Mouse (Mus musculus) urinary bladder, postnatal 36 days (tissue): ENCODE results near the gene Lrrtm1.

Experiments
- DNase-seq, 2 experiments: peaks; one replicate each; pipeline ENCODE4 v3.0.0; 2022; ENCODE audit warnings: low spot score in 2 of 2, mixed read lengths in 1 of 2

Lrrtm1 gene

GRCm38 (mm10) chr6:77242601-77243406 is at the start of gene Lrrtm1:
Lrrtm1 (plus strand) TSS chr6:77242689.
- peak in 1 of 2 experiments; percentile 28 for DNase-seq

GRCm38 (mm10) chr6:77196650-77197049 is 45.8 kb upstream of the Lrrtm1 start:
- DNase-seq: no peak

GRCm38 (mm10) chr6:77199375-77199774 is 43.1 kb upstream of the Lrrtm1 start:
- no peak for DNase-seq

- no peak for DNase-seq
Measured at GRCm38 (mm10) chr6:77209183-77209582, 33.3 kb upstream of the Lrrtm1 start.

- DNase-seq: no peak
Measured at GRCm38 (mm10) chr6:77209929-77210328, 32.6 kb upstream of the Lrrtm1 start.

GRCm38 (mm10) chr6:77213757-77214409 is 28.6 kb upstream of the Lrrtm1 start:
- no peak for DNase-seq

- no peak for DNase-seq
Measured at GRCm38 (mm10) chr6:77215322-77215721, 27.2 kb upstream of the Lrrtm1 start.

GRCm38 (mm10) chr6:77218875-77219274 is 23.6 kb upstream of the Lrrtm1 start:
- DNase-seq: no peak

DNA sequence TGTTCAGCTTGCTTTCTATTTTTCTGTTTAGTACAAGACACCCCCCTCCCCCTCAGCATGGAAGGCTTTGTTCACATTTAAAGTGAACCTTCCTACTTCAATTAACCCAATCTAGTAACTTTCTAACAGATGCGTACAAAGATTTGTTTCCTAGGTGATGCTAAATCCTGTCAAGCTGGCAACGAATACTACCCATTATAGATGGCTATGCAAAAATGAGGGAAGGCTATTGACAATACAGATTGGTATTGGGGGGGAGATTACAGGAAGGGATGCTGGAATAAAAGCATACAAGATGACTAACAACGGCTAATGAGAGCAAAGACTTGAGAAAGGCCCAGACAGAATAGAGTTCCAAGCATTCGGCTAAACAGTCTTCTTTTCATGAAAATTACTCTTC is 21.7 kb upstream of the Lrrtm1 start:
- DNase-seq: no peak

- DNase-seq: peak in 1 of 2 experiments; percentile 48
Measured at GRCm38 (mm10) chr6:77222849-77223638, 19.4 kb upstream of the Lrrtm1 start.

- DNase-seq: peak in 1 of 2 experiments; percentile 34
Measured at GRCm38 (mm10) chr6:77240426-77240825, 2.1 kb upstream of the Lrrtm1 start.

- no peak for DNase-seq
Measured at GRCm38 (mm10) chr6:77243541-77244231, 1.2 kb downstream of the Lrrtm1 start.

- DNase-seq: no peak
Measured at GRCm38 (mm10) chr6:77253480-77253879, 11.0 kb downstream of the Lrrtm1 start.

DNA sequence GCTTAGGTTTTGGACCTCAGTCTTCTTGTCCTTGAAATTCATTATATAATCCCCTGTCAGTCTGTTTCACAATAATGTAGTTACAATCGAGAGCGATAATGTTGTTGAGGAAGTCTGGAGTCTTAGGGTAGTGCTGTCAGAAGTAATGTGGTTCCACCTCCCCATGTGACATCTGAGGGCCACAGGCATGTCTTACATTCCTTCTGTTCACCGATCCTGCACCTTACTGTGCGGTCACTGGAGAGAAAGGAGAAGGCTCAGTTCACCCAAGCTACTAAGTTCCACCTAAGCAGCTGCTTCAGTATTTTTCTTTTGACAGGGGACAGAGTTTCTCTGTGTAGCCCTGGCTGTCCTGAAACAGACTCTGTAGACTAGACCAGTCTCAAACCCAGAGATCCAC is 13.9 kb downstream of the Lrrtm1 start:
- no peak for DNase-seq

GRCm38 (mm10) chr6:77257358-77258105 is 15.0 kb downstream of the Lrrtm1 start:
- peak in 1 of 2 experiments; percentile 8 for DNase-seq

- DNase-seq: no peak
Measured at GRCm38 (mm10) chr6:77265163-77265562, 22.7 kb downstream of the Lrrtm1 start.

DNA sequence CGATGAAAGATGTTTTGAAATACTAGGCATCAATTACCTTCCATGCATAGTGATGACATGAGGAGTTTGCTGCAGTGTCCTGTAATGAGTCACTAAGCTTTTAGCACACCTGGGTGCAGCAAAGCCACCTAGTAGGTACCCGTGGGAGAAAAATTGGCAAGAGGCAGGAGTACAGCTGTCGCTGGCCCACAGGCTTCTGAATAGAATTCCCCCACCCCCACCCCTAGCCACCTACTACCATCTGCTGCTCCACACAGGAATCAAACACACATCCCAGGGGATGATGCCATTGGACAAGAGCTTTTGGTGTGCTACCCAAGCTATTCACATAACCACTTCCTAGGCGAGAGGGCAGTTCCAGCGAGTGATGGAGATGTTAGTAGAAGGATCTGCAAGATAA is 36.3 kb downstream of the Lrrtm1 start:
- no peak for DNase-seq

GRCm38 (mm10) chr6:77286317-77286716 is 43.8 kb downstream of the Lrrtm1 start:
- no peak for DNase-seq

GRCm38 (mm10) chr6:77288402-77288801 is 45.9 kb downstream of the Lrrtm1 start:
- DNase-seq: no peak

DNA sequence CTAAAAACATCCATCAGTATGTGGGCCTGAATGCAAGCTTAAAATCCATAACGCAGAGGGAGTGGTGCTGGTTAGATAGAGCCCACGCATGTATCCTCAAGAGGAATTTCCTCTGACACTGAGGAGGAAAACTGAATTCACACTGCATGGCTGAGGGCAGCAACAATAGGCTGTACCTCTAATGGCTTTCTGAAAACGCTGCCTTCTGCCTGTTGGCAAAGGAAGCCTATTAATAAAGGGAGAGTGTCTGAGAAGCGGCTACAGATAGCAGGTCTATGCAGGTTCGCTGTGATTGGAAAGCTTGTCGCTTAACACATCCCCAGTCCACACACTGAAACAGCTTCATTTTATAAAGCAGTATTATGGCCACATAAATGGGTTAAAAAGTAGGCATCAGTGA is 48.9 kb downstream of the Lrrtm1 start:
- no peak for DNase-seq

DNA sequence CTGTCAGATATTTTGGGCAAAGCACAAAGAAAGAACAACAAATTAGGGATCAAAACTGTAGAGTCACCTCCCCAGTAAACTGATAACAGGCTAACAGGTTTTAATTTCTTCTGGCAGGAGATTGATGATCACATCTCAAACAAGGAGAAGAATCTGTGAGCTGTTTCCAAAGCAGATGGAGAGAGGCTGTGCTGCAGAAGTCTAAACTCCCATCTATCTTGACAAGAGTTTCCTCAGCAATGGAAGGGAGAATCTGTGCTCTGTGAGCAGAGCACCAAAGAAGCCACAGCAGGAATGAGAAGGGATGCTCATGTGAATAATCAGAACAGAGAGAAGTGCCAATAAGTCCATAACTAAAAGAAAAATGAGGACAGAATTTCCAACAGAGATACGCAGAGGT is 58.8 kb downstream of the Lrrtm1 start:
- DNase-seq: no peak
